Mouse (Mus musculus) limb, embryonic 12.5 days (tissue): ENCODE measurements around the gene Tbc1d10b. TPM values are rescaled to one million over a fixed set of nuclear protein-coding genes. Genes with fewer than 3 reads are reported as not detected.
"Not testable (repeated sequence)": the region's sequence is repeated elsewhere in the genome, so short reads cannot be mapped to it uniquely, and the experiment has no call there.

Source experiments
- ATAC-seq: fragments of 200-750 bp; cut with Nextera tagmentation; 2 replicates; pipeline ENCODE4 v1.8.0; 2017; ENCODE audit warnings: low read depth, moderate TSS enrichment; ENCODE audit not compliant: insufficient number of reproducible peaks, insufficient read depth, low FRiP score, low TSS enrichment
- H3K27ac ChIP-seq: fragments of 300-500 bp; sonication (generic); 2 replicates; pipeline ENCODE4 v1.5.1; 2016; ENCODE audit warnings: mild to moderate bottlenecking, moderate library complexity
- H3K27me3 ChIP-seq: fragments of 300-500 bp; sonication (generic); 2 replicates; pipeline ENCODE4 v1.6.1; 2016; ENCODE audit warnings: mild to moderate bottlenecking, moderate library complexity
- H3K36me3 ChIP-seq: fragments of 300-500 bp; sonication (generic); 2 replicates; pipeline ENCODE4 v1.6.1; 2016; ENCODE audit warnings: mild to moderate bottlenecking, moderate library complexity
- H3K4me1 ChIP-seq: fragments of 300-500 bp; sonication (generic); replicated peaks from 2 replicates; pipeline ENCODE4 v1.6.1; 2016
- H3K4me2 ChIP-seq: fragments of 300-500 bp; sonication (generic); 2 replicates; pipeline ENCODE4 v1.6.1; 2016; ENCODE audit warnings: mild to moderate bottlenecking, moderate library complexity
- H3K4me3 ChIP-seq: fragments of 300-500 bp; sonication (generic); replicated peaks from 2 replicates; pipeline ENCODE4 v1.5.1; 2016; ENCODE audit warnings: mild to moderate bottlenecking
- H3K9ac ChIP-seq: fragments of 300-500 bp; sonication (generic); replicated peaks from 2 replicates; pipeline ENCODE4 v1.6.1; 2016; ENCODE audit warnings: mild to moderate bottlenecking, moderate library complexity
- H3K9me3 ChIP-seq: fragments of 300-500 bp; sonication (generic); 2 replicates; pipeline ENCODE4 v1.6.1; 2016; ENCODE audit warnings: mild to moderate bottlenecking, moderate library complexity
- WGBS: fragments of 180-500 bp; shearing (Covaris S2); methylation state at CpG from one replicate; pipeline ENCODE4 v1.1.7; 2016; 5-methylcytosine and 5-hydroxymethylcytosine counted together
- polyA plus RNA-seq: library from polyadenylated mRNA; unstranded; fragments of >200 nt; fragmentation: Nextera tagmentation; extraction: Ambion mirVana; gene quantifications from 2 replicates; pipeline ENCODE4 v1.2.1, GENCODE M21; 2016

The Tbc1d10b gene
- polyA plus RNA-seq, 1 experiment from 2014 or later = 45.3 TPM

GRCm38 (mm10) chr7:127181724-127182123 lies 26.5 kb downstream of the Tbc1d10b start:
- H3K9me3 ChIP-seq, H3K4me2 ChIP-seq, H3K36me3 ChIP-seq, H3K27ac ChIP-seq, ATAC-seq, H3K27me3 ChIP-seq, H3K4me1 ChIP-seq, H3K4me3 ChIP-seq, H3K9ac ChIP-seq: not testable (repeated sequence)
- 32% methylated on average over 3 of the region's 3 CpGs for WGBS

- Histone ChIP-seq H3K27me3 (no peaks in the 10 kb centered on the region), H3K4me2 (no peak overlapping the region), H3K27ac (no peak overlapping the region), H3K36me3 (no peaks in the 10 kb centered on the region), H3K9ac (no peak overlapping the region), H3K4me1 (no peaks in the 10 kb centered on the region), H3K9me3 (no peaks in the 10 kb centered on the region), H3K4me3 (no peak overlapping the region)
- ATAC-seq = no peak
- WGBS = 67% methylated on average over 2 of the region's 2 CpGs
These were observed 27.5 kb downstream of the Tbc1d10b start for GRCm38 (mm10) chr7:127180783-127181182.

- Histone ChIP-seq H3K27ac (no peak overlapping the region), H3K4me1 (no peaks in the 10 kb centered on the region), H3K4me3 (no peak overlapping the region), H3K9me3 (0 out of 2 replicates have a peak, but pooled peaks cover 2% of the 10 kb centered on the region), H3K27me3 (no peaks in the 10 kb centered on the region), H3K4me2 (no peak overlapping the region), H3K36me3 (no peaks in the 10 kb centered on the region), H3K9ac (no peak overlapping the region)
- ATAC-seq = no peak
- 69% methylated on average over 4 of the region's 4 CpGs for WGBS
These were observed 31.3 kb downstream of the Tbc1d10b start for GRCm38 (mm10) chr7:127176937-127177336.

GRCm38 (mm10) chr7:127166501-127166900 lies 41.8 kb downstream of the Tbc1d10b start:
- H3K36me3 ChIP-seq = no peaks in the 10 kb centered on the region
- 91% methylated on average over 5 of the region's 5 CpGs for WGBS
- no peaks in the 10 kb centered on the region for H3K4me1 ChIP-seq

GRCm38 (mm10) chr7:127165607-127166493 lies 42.4 kb downstream of the Tbc1d10b start:
- Histone ChIP-seq H3K36me3 (no peaks in the 10 kb centered on the region), H3K4me2 (no peak overlapping the region), H3K4me1 (no peaks in the 10 kb centered on the region), H3K4me3 (no peak overlapping the region), H3K9me3 (no peaks in the 10 kb centered on the region), H3K27me3 (no peaks in the 10 kb centered on the region; the same call in 1 of the 2 replicates), H3K27ac (no peak overlapping the region), H3K9ac (no peak overlapping the region)
- no peak for ATAC-seq
- 86% methylated on average over 12 of the region's 12 CpGs for WGBS

More at GRCm38 (mm10) chr7:127166501-127166900, 41.8 kb downstream of the Tbc1d10b start:
- Histone ChIP-seq H3K9ac (no peak overlapping the region), H3K27ac (no peak overlapping the region), H3K27me3 (no peaks in the 10 kb centered on the region; the same call in 1 of the 2 replicates), H3K4me2 (no peak overlapping the region), H3K4me3 (no peak overlapping the region), H3K9me3 (no peaks in the 10 kb centered on the region)
- ATAC-seq = no peak

- 86% methylated on average over 4 of the region's 4 CpGs for WGBS
- Histone ChIP-seq H3K9ac (no peak overlapping the region), H3K36me3 (no peaks in the 10 kb centered on the region), H3K9me3 (no peaks in the 10 kb centered on the region), H3K27ac (no peak overlapping the region), H3K4me1 (no peaks in the 10 kb centered on the region), H3K27me3 (no peaks in the 10 kb centered on the region; the same call in 1 of the 2 replicates), H3K4me3 (no peak overlapping the region), H3K4me2 (no peak overlapping the region)
- ATAC-seq = no peak
These were observed 44.3 kb downstream of the Tbc1d10b start for GRCm38 (mm10) chr7:127164002-127164401.

- no peaks in the 10 kb centered on the region for H3K9me3 ChIP-seq
- H3K27ac ChIP-seq = no peak overlapping the region
- no peak overlapping the region for H3K4me3 ChIP-seq
- H3K9ac ChIP-seq = no peak overlapping the region
- H3K36me3 ChIP-seq = no peaks in the 10 kb centered on the region
- no peak overlapping the region for H3K4me2 ChIP-seq
- ATAC-seq = no peak
- H3K27me3 ChIP-seq = no peaks in the 10 kb centered on the region; the same call in 1 of the 2 replicates
- no peaks in the 10 kb centered on the region for H3K4me1 ChIP-seq
- 86% methylated on average over 5 of the region's 5 CpGs for WGBS
These were observed 45.7 kb downstream of the Tbc1d10b start for GRCm38 (mm10) chr7:127162546-127162945.

- no peak overlapping the region for H3K4me3 ChIP-seq
- no peaks in the 10 kb centered on the region for H3K36me3 ChIP-seq
- no peak overlapping the region for H3K4me2 ChIP-seq
- H3K27me3 ChIP-seq = no peaks in the 10 kb centered on the region; the same call in 1 of the 2 replicates
- no peaks in the 10 kb centered on the region for H3K9me3 ChIP-seq
- H3K9ac ChIP-seq = no peak overlapping the region
- WGBS = 78% methylated on average over 4 of the region's 4 CpGs
- ATAC-seq = no peak
- no peaks in the 10 kb centered on the region for H3K4me1 ChIP-seq
- no peak overlapping the region for H3K27ac ChIP-seq
These were observed 50.7 kb downstream of the Tbc1d10b start for GRCm38 (mm10) chr7:127157548-127157947.

GRCm38 (mm10) chr7:127153477-127153876 lies 54.8 kb downstream of the Tbc1d10b start:
- H3K27ac ChIP-seq = no peak overlapping the region
- 85% methylated on average over 3 of the region's 3 CpGs for WGBS
- H3K9ac ChIP-seq = no peak overlapping the region
- ATAC-seq = no peak
- no peaks in the 10 kb centered on the region for H3K36me3 ChIP-seq
- no peaks in the 10 kb centered on the region for H3K4me1 ChIP-seq
- no peak overlapping the region for H3K4me3 ChIP-seq
- no peaks in the 10 kb centered on the region for H3K9me3 ChIP-seq
- H3K27me3 ChIP-seq = no peaks in the 10 kb centered on the region
- H3K4me2 ChIP-seq = no peak overlapping the region

GRCm38 (mm10) chr7:127152464-127152863 lies 55.8 kb downstream of the Tbc1d10b start:
- Histone ChIP-seq H3K36me3 (no peaks in the 10 kb centered on the region), H3K4me3 (no peak overlapping the region), H3K9ac (no peak overlapping the region), H3K27me3 (no peaks in the 10 kb centered on the region), H3K4me1 (no peaks in the 10 kb centered on the region), H3K4me2 (no peak overlapping the region), H3K27ac (no peak overlapping the region), H3K9me3 (no peaks in the 10 kb centered on the region)
- 92% methylated on average over 6 of the region's 6 CpGs for WGBS
- no peak for ATAC-seq

- H3K27ac ChIP-seq = no peak overlapping the region
- no peak overlapping the region for H3K4me2 ChIP-seq
- H3K4me3 ChIP-seq = no peak overlapping the region
- no peaks in the 10 kb centered on the region for H3K9me3 ChIP-seq
- ATAC-seq = no peak
- H3K9ac ChIP-seq = no peak overlapping the region
- no peaks in the 10 kb centered on the region; the same call in 1 of the 2 replicates for H3K4me1 ChIP-seq
- H3K27me3 ChIP-seq = no peaks in the 10 kb centered on the region
- WGBS = 61% methylated on average over 3 of the region's 3 CpGs
- no peaks in the 10 kb centered on the region for H3K36me3 ChIP-seq
These were observed 60.4 kb downstream of the Tbc1d10b start for GRCm38 (mm10) chr7:127147901-127148300.
